Mouse (Mus musculus): ENCODE measurements around the gene Tekt5. TPM values are rescaled to one million over a fixed set of nuclear protein-coding genes. Genes with fewer than 3 reads are reported as not detected.

Gene Tekt5
- polyA plus RNA-seq, 1 experiment from 2014 or later = 18.3 TPM

- H3K27ac ChIP-seq (ENCODE audit: low read length) = no peak overlapping the region
- no peaks in the 10 kb centered on the region for H3K9me3 ChIP-seq (replicated peaks; ENCODE audit: control insufficient read depth, low read length, poor library complexity, severe bottlenecking)
- H3K27me3 ChIP-seq (ENCODE audit: control insufficient read depth, insufficient read depth, low read depth, low read length) = no peaks in the 10 kb centered on the region
- 75% methylated on average over 10 of the region's 10 CpGs for WGBS
- H3K36me3 ChIP-seq (ENCODE audit: control insufficient read depth, insufficient read depth, low read length) = no peaks in the 10 kb centered on the region
- ATAC-seq = no peak
- no peak overlapping the region for H3K9ac ChIP-seq (ENCODE audit: low read depth, low read length)
- no peak overlapping the region for H3K4me3 ChIP-seq (ENCODE audit: low read depth, low read length)
- H3K4me1 ChIP-seq (ENCODE audit: control insufficient read depth, insufficient read depth, low read length) = no peaks in the 10 kb centered on the region
- H3K4me2 ChIP-seq (ENCODE audit: low read length) = no peak overlapping the region
Observed at GRCm38 (mm10) chr16:10349876-10350275, 45.4 kb downstream of the Tekt5 start.

GRCm38 (mm10) chr16:10349436-10349835 is 45.9 kb downstream of the Tekt5 start:
- Histone ChIP-seq H3K4me2 (ENCODE audit: low read length) (no peak overlapping the region), H3K9me3 (replicated peaks; ENCODE audit: control insufficient read depth, low read length, poor library complexity, severe bottlenecking) (no peaks in the 10 kb centered on the region), H3K36me3 (ENCODE audit: control insufficient read depth, insufficient read depth, low read length) (no peaks in the 10 kb centered on the region), H3K9ac (ENCODE audit: low read depth, low read length) (no peak overlapping the region), H3K4me3 (ENCODE audit: low read depth, low read length) (no peak overlapping the region), H3K4me1 (ENCODE audit: control insufficient read depth, insufficient read depth, low read length) (no peaks in the 10 kb centered on the region), H3K27me3 (ENCODE audit: control insufficient read depth, insufficient read depth, low read depth, low read length) (no peaks in the 10 kb centered on the region), H3K27ac (ENCODE audit: low read length) (no peak overlapping the region)
- ATAC-seq = no peak
- WGBS = 76% methylated on average over 5 of the region's 5 CpGs

DNA sequence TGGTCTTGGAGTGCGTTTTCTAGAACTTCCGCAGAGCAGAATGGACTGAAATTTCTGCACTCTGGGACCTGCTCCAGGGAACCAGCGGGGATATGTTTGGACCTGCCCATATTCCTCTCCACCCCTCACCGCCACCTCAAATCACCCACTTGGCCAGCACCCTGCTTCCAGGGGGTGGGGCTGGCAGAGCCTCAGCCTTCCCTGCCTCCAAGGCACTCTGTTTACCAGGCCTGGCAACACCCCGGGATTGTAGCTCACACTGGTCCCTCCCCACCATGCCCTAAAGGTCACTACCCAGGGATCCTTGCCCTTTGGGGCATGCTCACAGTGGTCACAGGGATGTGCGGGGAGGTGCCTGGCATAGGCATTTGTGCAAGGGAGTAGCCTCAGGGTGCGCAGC is 47.7 kb downstream of the Tekt5 start:
- Histone ChIP-seq H3K4me1 (ENCODE audit: control insufficient read depth, insufficient read depth, low read length) (no peaks in the 10 kb centered on the region), H3K4me2 (ENCODE audit: low read length) (no peak overlapping the region), H3K27me3 (ENCODE audit: control insufficient read depth, insufficient read depth, low read depth, low read length) (no peaks in the 10 kb centered on the region), H3K9ac (ENCODE audit: low read depth, low read length) (no peak overlapping the region), H3K9me3 (replicated peaks; ENCODE audit: control insufficient read depth, low read length, poor library complexity, severe bottlenecking) (no peaks in the 10 kb centered on the region), H3K4me3 (ENCODE audit: low read depth, low read length) (no peak overlapping the region), H3K36me3 (ENCODE audit: control insufficient read depth, insufficient read depth, low read length) (no peaks in the 10 kb centered on the region), H3K27ac (ENCODE audit: low read length) (no peak overlapping the region)
- WGBS = 91% methylated on average over 7 of the region's 7 CpGs
- no peak for ATAC-seq

GRCm38 (mm10) chr16:10341110-10341509 is 54.2 kb downstream of the Tekt5 start:
- no peaks in the 10 kb centered on the region for H3K9me3 ChIP-seq (replicated peaks; ENCODE audit: control insufficient read depth, low read length, poor library complexity, severe bottlenecking)
- 73% methylated on average over 4 of the region's 4 CpGs for WGBS
- H3K9ac ChIP-seq (ENCODE audit: low read depth, low read length) = no peak overlapping the region
- no peaks in the 10 kb centered on the region for H3K36me3 ChIP-seq (ENCODE audit: control insufficient read depth, insufficient read depth, low read length)
- no peak overlapping the region for H3K4me2 ChIP-seq (ENCODE audit: low read length)
- H3K27me3 ChIP-seq (ENCODE audit: control insufficient read depth, insufficient read depth, low read depth, low read length) = no peaks in the 10 kb centered on the region
- H3K27ac ChIP-seq (ENCODE audit: low read length) = no peak overlapping the region
- H3K4me1 ChIP-seq (ENCODE audit: control insufficient read depth, insufficient read depth, low read length) = no peaks in the 10 kb centered on the region
- H3K4me3 ChIP-seq (ENCODE audit: low read depth, low read length) = no peak overlapping the region
- no peak for ATAC-seq

- Histone ChIP-seq H3K27ac (ENCODE audit: low read length) (no peak overlapping the region), H3K9ac (ENCODE audit: low read depth, low read length) (no peak overlapping the region), H3K9me3 (replicated peaks; ENCODE audit: control insufficient read depth, low read length, poor library complexity, severe bottlenecking) (no peaks in the 10 kb centered on the region), H3K4me3 (ENCODE audit: low read depth, low read length) (no peak overlapping the region), H3K27me3 (ENCODE audit: control insufficient read depth, insufficient read depth, low read depth, low read length) (no peaks in the 10 kb centered on the region), H3K4me2 (ENCODE audit: low read length) (no peak overlapping the region), H3K4me1 (ENCODE audit: control insufficient read depth, insufficient read depth, low read length) (no peaks in the 10 kb centered on the region), H3K36me3 (ENCODE audit: control insufficient read depth, insufficient read depth, low read length) (no peaks in the 10 kb centered on the region)
- no peak for ATAC-seq
- WGBS = 94% methylated on average over 10 of the region's 10 CpGs
Observed at GRCm38 (mm10) chr16:10339930-10340329, 55.4 kb downstream of the Tekt5 start.

- Histone ChIP-seq H3K9ac (ENCODE audit: low read depth, low read length) (no peak overlapping the region), H3K36me3 (ENCODE audit: control insufficient read depth, insufficient read depth, low read length) (no peaks in the 10 kb centered on the region), H3K4me3 (ENCODE audit: low read depth, low read length) (no peak overlapping the region), H3K9me3 (replicated peaks; ENCODE audit: control insufficient read depth, low read length, poor library complexity, severe bottlenecking) (no peaks in the 10 kb centered on the region), H3K4me2 (ENCODE audit: low read length) (no peak overlapping the region), H3K4me1 (ENCODE audit: control insufficient read depth, insufficient read depth, low read length) (no peaks in the 10 kb centered on the region), H3K27ac (ENCODE audit: low read length) (no peak overlapping the region), H3K27me3 (ENCODE audit: control insufficient read depth, insufficient read depth, low read depth, low read length) (no peaks in the 10 kb centered on the region)
- no peak for ATAC-seq
- WGBS = 91% methylated on average over 5 of the region's 5 CpGs
Observed at GRCm38 (mm10) chr16:10338601-10339000, 56.7 kb downstream of the Tekt5 start.

DNA sequence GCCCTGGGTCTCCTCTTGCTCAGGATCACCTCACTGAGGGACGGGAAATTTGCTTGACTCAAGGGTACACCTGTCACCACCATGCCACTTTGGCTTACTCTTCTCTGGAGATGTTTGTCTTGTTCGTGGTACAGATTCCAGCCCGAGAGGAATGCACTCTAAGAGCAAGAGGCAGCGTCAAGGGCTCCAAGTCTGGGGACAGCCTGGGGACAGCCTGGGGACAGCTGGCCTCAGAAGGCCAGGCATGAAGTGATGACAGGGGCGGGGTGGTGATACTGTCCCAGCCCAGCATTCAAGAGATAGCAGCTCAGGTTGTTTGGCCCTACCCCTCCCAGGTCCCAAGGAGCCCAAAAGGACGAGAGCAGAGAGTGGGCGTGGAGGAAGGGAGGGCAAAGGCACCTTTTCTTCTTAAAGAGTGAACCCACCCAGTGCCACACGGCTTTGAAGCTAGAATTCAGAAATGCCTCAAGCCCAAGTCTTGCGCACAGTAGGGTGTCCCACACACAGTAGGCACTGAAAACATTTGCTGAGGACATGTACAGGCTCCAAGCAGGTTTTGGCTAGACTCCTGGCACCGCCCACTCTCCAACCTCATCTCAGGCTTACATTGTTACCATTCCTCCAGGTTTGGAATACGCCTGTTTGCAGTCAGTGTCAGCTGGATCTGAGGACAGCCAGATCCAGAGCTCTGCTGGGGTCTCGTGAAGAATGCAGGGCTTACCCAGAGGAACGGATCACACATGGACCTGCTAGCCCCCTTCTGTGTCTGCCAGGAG is 57.7 kb downstream of the Tekt5 start:
- H3K4me3 ChIP-seq (ENCODE audit: low read depth, low read length) = no peak overlapping the region
- H3K27me3 ChIP-seq (ENCODE audit: control insufficient read depth, insufficient read depth, low read depth, low read length) = no peaks in the 10 kb centered on the region
- no peak overlapping the region for H3K27ac ChIP-seq (ENCODE audit: low read length)
- no peak overlapping the region for H3K9ac ChIP-seq (ENCODE audit: low read depth, low read length)
- H3K4me1 ChIP-seq (ENCODE audit: control insufficient read depth, insufficient read depth, low read length) = no peaks in the 10 kb centered on the region
- H3K9me3 ChIP-seq (replicated peaks; ENCODE audit: control insufficient read depth, low read length, poor library complexity, severe bottlenecking) = no peaks in the 10 kb centered on the region
- no peak for ATAC-seq
- H3K4me2 ChIP-seq (ENCODE audit: low read length) = no peak overlapping the region
- 89% methylated on average over 13 of the region's 13 CpGs for WGBS
- no peaks in the 10 kb centered on the region for H3K36me3 ChIP-seq (ENCODE audit: control insufficient read depth, insufficient read depth, low read length)

DNA sequence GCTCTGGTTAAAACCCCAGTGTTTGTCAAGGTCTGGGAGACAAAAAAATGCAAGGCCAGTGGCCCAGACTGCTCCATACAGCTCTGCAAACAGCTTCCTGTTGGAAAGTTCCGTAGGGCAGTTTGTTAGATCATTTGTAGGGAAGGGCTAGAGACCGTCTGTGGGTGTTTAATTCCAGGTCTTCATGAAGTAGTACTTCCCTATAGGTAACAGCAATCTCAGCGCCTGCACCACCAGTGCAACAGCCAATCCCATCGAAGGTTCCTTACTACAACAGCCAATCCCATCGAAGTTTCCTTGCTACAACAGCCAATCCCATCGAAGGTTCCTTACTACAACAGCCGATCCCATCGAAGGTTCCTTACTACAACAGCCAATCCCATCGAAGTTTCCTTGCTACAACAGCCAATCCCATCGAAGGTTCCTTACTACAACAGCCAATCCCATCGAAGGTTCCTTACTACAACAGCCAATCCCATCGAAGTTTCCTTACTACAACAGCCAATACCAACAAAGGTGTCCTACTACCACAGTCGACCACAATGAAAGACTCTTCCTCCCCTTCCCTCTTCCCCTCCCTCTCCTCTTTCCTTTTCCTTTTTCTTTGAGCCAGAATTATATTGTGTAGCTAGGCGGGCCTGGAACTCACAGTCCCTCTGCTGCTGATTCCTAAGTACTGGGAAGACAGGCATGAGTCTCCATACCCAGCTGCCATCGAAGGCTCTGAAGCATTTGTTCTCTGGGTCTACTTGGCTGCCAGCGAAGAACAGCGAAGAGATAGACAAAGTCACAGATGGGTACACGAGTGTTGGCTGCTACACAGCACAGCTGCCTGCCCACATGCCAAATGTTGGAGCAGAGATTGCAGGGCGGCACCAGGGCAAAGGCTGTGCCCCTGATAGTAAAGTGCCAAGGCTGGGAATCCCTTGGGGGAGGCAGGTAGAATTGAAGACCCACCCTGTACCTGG is 58.6 kb downstream of the Tekt5 start:
- H3K27me3 ChIP-seq (ENCODE audit: control insufficient read depth, insufficient read depth, low read depth, low read length) = no peaks in the 10 kb centered on the region

DNA sequence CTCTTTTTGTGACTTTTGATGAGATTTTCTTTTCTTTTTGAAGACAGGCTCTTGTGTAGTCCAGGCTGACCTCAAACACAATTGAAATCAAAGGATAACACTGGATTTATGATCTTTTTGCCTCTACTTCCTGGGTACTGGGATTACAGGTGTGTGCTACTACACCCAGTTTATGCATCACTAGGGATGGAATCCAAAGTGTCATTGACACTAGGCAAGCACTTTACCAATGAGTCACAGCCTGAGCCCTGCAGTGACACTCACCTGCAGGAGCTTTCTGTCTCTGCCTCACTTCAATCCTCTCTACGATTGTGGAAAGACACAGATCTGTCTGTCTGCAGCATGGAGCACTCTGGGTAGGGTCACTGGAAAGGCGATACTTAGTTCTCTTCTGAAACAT is 59.3 kb downstream of the Tekt5 start:
- no peaks in the 10 kb centered on the region for H3K4me1 ChIP-seq (ENCODE audit: control insufficient read depth, insufficient read depth, low read length)
- no peaks in the 10 kb centered on the region for H3K36me3 ChIP-seq (ENCODE audit: control insufficient read depth, insufficient read depth, low read length)
- WGBS = 91% methylated on average over 2 of the region's 2 CpGs
- H3K27ac ChIP-seq (ENCODE audit: low read length) = no peak overlapping the region
- no peak overlapping the region for H3K9ac ChIP-seq (ENCODE audit: low read depth, low read length)
- H3K4me2 ChIP-seq (ENCODE audit: low read length) = no peak overlapping the region
- ATAC-seq = no peak
- no peaks in the 10 kb centered on the region for H3K9me3 ChIP-seq (replicated peaks; ENCODE audit: control insufficient read depth, low read length, poor library complexity, severe bottlenecking)
- no peak overlapping the region for H3K4me3 ChIP-seq (ENCODE audit: low read depth, low read length)
- H3K27me3 ChIP-seq (ENCODE audit: control insufficient read depth, insufficient read depth, low read depth, low read length) = no peaks in the 10 kb centered on the region

More for the DNA sequence above, 58.6 kb downstream of the Tekt5 start:
- no peak overlapping the region for H3K4me2 ChIP-seq (ENCODE audit: low read length)
- H3K9ac ChIP-seq (ENCODE audit: low read depth, low read length) = no peak overlapping the region
- no peaks in the 10 kb centered on the region for H3K9me3 ChIP-seq (replicated peaks; ENCODE audit: control insufficient read depth, low read length, poor library complexity, severe bottlenecking)
- no peaks in the 10 kb centered on the region for H3K4me1 ChIP-seq (ENCODE audit: control insufficient read depth, insufficient read depth, low read length)
- no peak overlapping the region for H3K27ac ChIP-seq (ENCODE audit: low read length)
- no peak overlapping the region for H3K4me3 ChIP-seq (ENCODE audit: low read depth, low read length)
- WGBS = 91% methylated on average over 19 of the region's 19 CpGs
- no peak for ATAC-seq
- no peaks in the 10 kb centered on the region for H3K36me3 ChIP-seq (ENCODE audit: control insufficient read depth, insufficient read depth, low read length)
